Mouse (Mus musculus) liver, adult 2 months (tissue): ENCODE results near the gene Cul9.

ENCODE experiments used
- CTCF ChIP-seq: fragments of 200-500 bp; IDR thresholded peaks from 2 replicates; pipeline ENCODE4 v1.5.1; 2011; ENCODE audit warnings: low read depth, low read length, control low read depth
- POLR2A ChIP-seq: fragments of 200-500 bp; IDR thresholded peaks from 2 replicates; pipeline ENCODE4 v1.6.1; 2011; ENCODE audit warnings: low read length, control low read depth; ENCODE audit not compliant: insufficient read depth; ENCODE audit errors: extremely low read depth

DNA sequence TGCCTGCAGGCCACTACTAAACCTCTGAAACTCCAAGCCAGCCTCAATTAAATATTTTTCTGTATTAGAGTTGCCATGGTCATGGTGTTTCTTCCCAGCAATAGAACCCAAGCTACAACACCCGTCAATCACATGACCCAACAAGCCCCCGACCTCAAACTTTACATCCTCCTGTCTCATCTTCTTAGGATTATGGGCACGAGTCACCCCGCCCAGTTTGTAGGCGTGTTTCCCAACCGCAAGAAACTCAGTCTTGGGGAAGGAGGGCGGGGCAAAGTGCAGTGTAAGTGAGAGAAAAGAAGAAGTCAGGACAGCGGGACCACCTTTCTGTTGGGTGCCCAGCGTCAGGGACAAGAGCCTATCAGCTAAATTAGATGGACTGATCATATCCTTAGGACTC lies 42.0 kb upstream of the Cul9 start:
- no peak for TF ChIP-seq CTCF
- TF ChIP-seq POLR2A: no peak
